Mouse (Mus musculus): Measurements from ENCODE around the gene Shc3. TPM values are rescaled to one million over a fixed set of nuclear protein-coding genes. Genes with fewer than 3 reads are reported as not detected.

The Shc3 gene
- total and polyA plus RNA-seq, 3 experiments = 0.15 to 0.40 TPM; not detected in 1

GRCm38 (mm10) chr13:51600169-51600568 lies 30.9 kb upstream of the Shc3 start:
- no peak overlapping the region for H3K4me3 ChIP-seq (replicated peaks in 1 of 3; ENCODE audit: low read depth in 2 of 3, low read length in 2 of 3, poor library complexity in 1 of 3)
- H3K4me1 ChIP-seq (ENCODE audit: control insufficient read depth in 1 of 2, insufficient read depth in 2 of 2) = peaks cover 5 to 11% of the 10 kb centered on the region in 2 experiments; a peak in 3 of 4 replicates
- H3K4me2 ChIP-seq (ENCODE audit: insufficient read depth, low read depth, poor library complexity, severe bottlenecking) = no peak overlapping the region
- no peaks in the 10 kb centered on the region for H3K36me3 ChIP-seq (replicated peaks in 1 of 2; ENCODE audit: control insufficient read depth in 1 of 2, insufficient read depth in 1 of 2, low read length in 1 of 2)
- H3K9me3 ChIP-seq (replicated peaks; ENCODE audit: low read length) = no peaks in the 10 kb centered on the region
- DNase-seq (ENCODE audit: extremely low read depth) = peak; percentile 23
- H3K27ac ChIP-seq (ENCODE audit: insufficient read depth, low read depth) = no peak overlapping the region
- no peaks in the 10 kb centered on the region for H3K27me3 ChIP-seq (replicated peaks)
- dilution Hi-C loops (cut with MboI; ENCODE audit: extremely low pct_ligation_motif_present, extremely low pct_unique_long_range_greater_than_20kb, low sequenced_read_pairs) (no loop called here), in situ Hi-C loops (cut with MboI; ENCODE audit: low pct_ligation_motif_present, low pct_unique_long_range_greater_than_20kb, low sequenced_read_pairs) (loop anchor here (25.0 kb wide), 2 partner anchors 138 to 413 kb away; no protein-coding TSS in a partner anchor)
- no peak overlapping the region for H3K9ac ChIP-seq (ENCODE audit: insufficient read depth, low read depth)
- TF ChIP-seq MXI1 (IDR thresholded peaks at IDR 0.05; ENCODE audit: low read depth, low read length) = no peak
- no peak for TF ChIP-seq CTCF (conservative IDR thresholded peaks at IDR 0.05 in 1 of 2, IDR thresholded peaks at IDR 0.05 in 1 of 2; ENCODE audit: low read depth in 2 of 2, low read length in 2 of 2)
- no peak for TF ChIP-seq JUN (IDR thresholded peaks at IDR 0.05; ENCODE audit: insufficient read depth, low read depth, low read length)
- TF ChIP-seq TBP (conservative IDR thresholded peaks at IDR 0.05; ENCODE audit: low read depth, low read length) = no peak
- no peak for TF ChIP-seq PAX5 (IDR thresholded peaks at IDR 0.05; ENCODE audit: low read length)
- TF ChIP-seq RCOR1 (conservative IDR thresholded peaks at IDR 0.05; ENCODE audit: low read depth, low read length) = no peak
- TF ChIP-seq ELF1 (IDR thresholded peaks at IDR 0.05; ENCODE audit: low read depth, low read length) = peak; percentile 71
- H3K79me2 ChIP-seq (replicated peaks; ENCODE audit: control insufficient read depth, extremely low read depth, insufficient read depth, poor library complexity, severe bottlenecking) = no peaks in the 10 kb centered on the region

- H3K27ac ChIP-seq (ENCODE audit: insufficient read depth, low read depth) = no peak overlapping the region
- no peak for TF ChIP-seq TBP (conservative IDR thresholded peaks at IDR 0.05; ENCODE audit: low read depth, low read length)
- no peak for TF ChIP-seq JUN (IDR thresholded peaks at IDR 0.05; ENCODE audit: insufficient read depth, low read depth, low read length)
- TF ChIP-seq MAFK (IDR thresholded peaks at IDR 0.05; ENCODE audit: insufficient replicate concordance, low read length) = no peak
- TF ChIP-seq CHD2 (IDR thresholded peaks at IDR 0.05; ENCODE audit: low read length) = no peak
- TF ChIP-seq RAD21 (IDR thresholded peaks at IDR 0.05; ENCODE audit: low read depth, low read length) = no peak
- no peak for TF ChIP-seq GABPA (IDR thresholded peaks at IDR 0.05; ENCODE audit: insufficient replicate concordance, low read depth, low read length)
- TF ChIP-seq UBTF (IDR thresholded peaks at IDR 0.05; ENCODE audit: low read depth, low read length) = no peak
- no peak for TF ChIP-seq MXI1 (IDR thresholded peaks at IDR 0.05; ENCODE audit: low read depth, low read length)
- no peak for TF ChIP-seq RCOR1 (conservative IDR thresholded peaks at IDR 0.05; ENCODE audit: low read depth, low read length)
- no peak for TF ChIP-seq CTCF (conservative IDR thresholded peaks at IDR 0.05 in 1 of 2, IDR thresholded peaks at IDR 0.05 in 1 of 2; ENCODE audit: low read depth in 2 of 2, low read length in 2 of 2)
- no peak for TF ChIP-seq ZKSCAN1 (IDR thresholded peaks at IDR 0.05; ENCODE audit: borderline replicate concordance, low read depth, low read length)
- TF ChIP-seq POLR2A (IDR thresholded peaks at IDR 0.05; ENCODE audit: low read depth, low read length) = no peak
- no peak for TF ChIP-seq MAZ (IDR thresholded peaks at IDR 0.05; ENCODE audit: low read depth, low read length)
- no peak for TF ChIP-seq USF2 (conservative IDR thresholded peaks at IDR 0.05; ENCODE audit: low read depth, low read length)
- TF ChIP-seq MAX (IDR thresholded peaks at IDR 0.05; ENCODE audit: low read length) = no peak
- no peak for TF ChIP-seq ZMIZ1 (IDR thresholded peaks at IDR 0.05; ENCODE audit: low read depth, low read length)
- no peak for TF ChIP-seq ZC3H11A (IDR thresholded peaks at IDR 0.05; ENCODE audit: low read depth, low read length)
- no peak for TF ChIP-seq PAX5 (IDR thresholded peaks at IDR 0.05; ENCODE audit: low read length)
- TF ChIP-seq POLR2AphosphoS2 (IDR thresholded peaks at IDR 0.05; ENCODE audit: low read depth, low read length) = no peak
- no peaks in the 10 kb centered on the region for H3K27me3 ChIP-seq (replicated peaks)
- peaks cover 11 to 13% of the 10 kb centered on the region in 2 experiments; a peak in 3 of 4 replicates for H3K4me1 ChIP-seq (ENCODE audit: control insufficient read depth in 1 of 2, insufficient read depth in 2 of 2)
- H3K79me2 ChIP-seq (replicated peaks; ENCODE audit: control insufficient read depth, extremely low read depth, insufficient read depth, poor library complexity, severe bottlenecking) = no peaks in the 10 kb centered on the region
- DNase-seq (ENCODE audit: extremely low read depth) = no peak
- dilution Hi-C loops (cut with MboI; ENCODE audit: extremely low pct_ligation_motif_present, extremely low pct_unique_long_range_greater_than_20kb, low sequenced_read_pairs) = no loop called here
- no peak overlapping the region for H3K4me3 ChIP-seq (replicated peaks in 1 of 3; ENCODE audit: low read depth in 2 of 3, low read length in 2 of 3, poor library complexity in 1 of 3)
- in situ Hi-C loops (cut with MboI; ENCODE audit: low pct_ligation_motif_present, low pct_unique_long_range_greater_than_20kb, low sequenced_read_pairs) = no loop called here
- no peak overlapping the region for H3K4me2 ChIP-seq (ENCODE audit: insufficient read depth, low read depth, poor library complexity, severe bottlenecking)
- no peaks in the 10 kb centered on the region for H3K9me3 ChIP-seq (replicated peaks; ENCODE audit: low read length)
- no peaks in the 10 kb centered on the region for H3K36me3 ChIP-seq (replicated peaks in 1 of 2; ENCODE audit: control insufficient read depth in 1 of 2, insufficient read depth in 1 of 2, low read length in 1 of 2)
- no peak overlapping the region for H3K9ac ChIP-seq (ENCODE audit: insufficient read depth, low read depth)
Measured at GRCm38 (mm10) chr13:51598063-51598462, 28.8 kb upstream of the Shc3 start.

Data from CH12.LX (cell line).